In genomic region chr11:96065215-96065911, GRCm38 (mm10) we compare ENCODE assay signal across 8 mouse cellular contexts. TPM values are rescaled to one million over a fixed set of nuclear protein-coding genes. Genes with fewer than 3 reads are reported as not detected.
DNase-seq lines count a peak whose midpoint lies in the region; ATAC-seq and TF ChIP-seq lines count a peak whose summit lies in the region.

Gene Ube2z, minus strand, starts transcription at chr11:96065388.

- no peak for TF ChIP-seq CTCF in liver, embryonic 14.5 days (IDR thresholded peaks at IDR 0.05; ENCODE audit: low read depth)
- peak; percentile 32; the same call in 1 of the 2 replicates for TF ChIP-seq CTCF in stomach, postnatal 0 days (IDR thresholded peaks at IDR 0.05; ENCODE audit: low read depth)

- peaks cover 33% of the 10 kb centered on the region for H3K4me1 ChIP-seq in forebrain, embryonic 10.5 days
- H3K4me1 ChIP-seq in heart, embryonic 15.5 days (replicated peaks): peaks cover 27% of the 10 kb centered on the region
- peaks cover 10 to 19% of the 10 kb centered on the region in 2 experiments for H3K4me1 ChIP-seq in liver, embryonic 14.5 days (replicated peaks; ENCODE audit: control insufficient read depth in 2 of 2, insufficient read depth in 2 of 2, low read length in 1 of 2)
- peaks cover 14% of the 10 kb centered on the region for H3K4me1 ChIP-seq in neural tube, embryonic 11.5 days (ENCODE audit: control insufficient read depth, insufficient read depth, low read length)
- H3K4me1 ChIP-seq in stomach, postnatal 0 days (replicated peaks; ENCODE audit: control insufficient read depth, insufficient read depth): peaks cover 4% of the 10 kb centered on the region; the same call in 1 of the 2 replicates

- 6% methylated on average over 49 of the region's 50 CpGs for WGBS in forebrain, embryonic 10.5 days
- WGBS in heart, embryonic 15.5 days: 5% methylated on average over 45 of the region's 50 CpGs
- 5% methylated on average over 50 of the region's 50 CpGs for WGBS in liver, embryonic 14.5 days (ENCODE audit: insufficient replicate concordance)
- WGBS in neural tube, embryonic 11.5 days: 4% methylated on average over 42 of the region's 50 CpGs
- 5% methylated on average over 34 of the region's 50 CpGs for WGBS in stomach, postnatal 0 days

- peak within 1 kb of the TSS; percentile 96 for H3K27ac ChIP-seq in forebrain, embryonic 10.5 days
- H3K27ac ChIP-seq in heart, embryonic 15.5 days: peak within 1 kb of the TSS; percentile 79
- peak within 1 kb of the TSS; percentile 61 for H3K27ac ChIP-seq in liver, embryonic 14.5 days
- peak within 1 kb of the TSS; percentile 49 for H3K27ac ChIP-seq in neural tube, embryonic 11.5 days (ENCODE audit: low read depth, low read length)
- peak within 1 kb of the TSS; percentile 93 for H3K27ac ChIP-seq in stomach, postnatal 0 days (replicated peaks)

- H3K4me3 ChIP-seq in forebrain, embryonic 10.5 days: peak within 1 kb of the TSS; percentile 93
- peak within 1 kb of the TSS; percentile 95 for H3K4me3 ChIP-seq in heart, embryonic 15.5 days
- H3K4me3 ChIP-seq in liver, embryonic 14.5 days (ENCODE audit: insufficient read depth in 1 of 2, low read depth in 2 of 2, low read length in 2 of 2): peak within 1 kb of the TSS; percentile 75 to 92
- H3K4me3 ChIP-seq in neural tube, embryonic 11.5 days (ENCODE audit: low read depth, low read length): peak within 1 kb of the TSS; percentile 89
- peak within 1 kb of the TSS; percentile 92 for H3K4me3 ChIP-seq in stomach, postnatal 0 days (ENCODE audit: low read depth, low read length)

- DNase-seq in c-Kit-negative CD71-positive TER-119-positive erythroid progenitor cells, embryonic 14.5 days (ENCODE audit: low read depth, low spot score): peak; percentile 89
- DNase-seq in forebrain, embryonic 10.5 days (ENCODE audit: extremely low spot score, low spot score): peak; percentile 92
- DNase-seq in kidney, postnatal 25 days: peak; percentile 97 to 99
- DNase-seq in liver, embryonic 14.5 days (ENCODE audit: low read depth in 3 of 3, low spot score in 3 of 3): peak; percentile 88 to 90 (median 89)
- peak; percentile 99 for DNase-seq in neural tube, embryonic 11.5 days (ENCODE audit: low spot score)
- peak; percentile 98 for DNase-seq in stomach, postnatal 0 days (ENCODE audit: low spot score)

- ATAC-seq in CD4-positive, CD25-positive, alpha-beta regulatory T cell, adult 4 months: peak; percentile 91
- peak; percentile 98 for ATAC-seq in heart, embryonic 15.5 days (replicated peaks; ENCODE audit: insufficient number of reproducible peaks, insufficient read depth, low FRiP score, low read depth)
- peak; percentile 99 for ATAC-seq in liver, embryonic 14.5 days (ENCODE audit: insufficient read depth)
- ATAC-seq in neural tube, embryonic 11.5 days (ENCODE audit: insufficient read depth, low FRiP score, low TSS enrichment): peak; percentile 96
- ATAC-seq in stomach, postnatal 0 days (ENCODE audit: low FRiP score, low TSS enrichment): peak; percentile 97

- H3K9ac ChIP-seq in heart, embryonic 15.5 days: peak within 1 kb of the TSS; percentile 95
- H3K9ac ChIP-seq in liver, embryonic 14.5 days (replicated peaks): peak within 1 kb of the TSS; percentile 91
- peak within 1 kb of the TSS; percentile 89 for H3K9ac ChIP-seq in neural tube, embryonic 11.5 days (ENCODE audit: low read length)
- H3K9ac ChIP-seq in stomach, postnatal 0 days (ENCODE audit: low read length): peak within 1 kb of the TSS; percentile 89

- H3K9me3 ChIP-seq in forebrain, embryonic 10.5 days: no peaks in the 10 kb centered on the region
- no peaks in the 10 kb centered on the region for H3K9me3 ChIP-seq in heart, embryonic 15.5 days (replicated peaks)
- H3K9me3 ChIP-seq in liver, embryonic 14.5 days (ENCODE audit: control insufficient read depth, low read length): no peaks in the 10 kb centered on the region
- no peaks in the 10 kb centered on the region for H3K9me3 ChIP-seq in neural tube, embryonic 11.5 days (ENCODE audit: control insufficient read depth, low read length)
- H3K9me3 ChIP-seq in stomach, postnatal 0 days (ENCODE audit: control insufficient read depth, low read length): no peaks in the 10 kb centered on the region

- H3K36me3 ChIP-seq in forebrain, embryonic 10.5 days (replicated peaks): peaks cover 29% of the 10 kb centered on the region
- H3K36me3 ChIP-seq in heart, embryonic 15.5 days: peaks cover 21% of the 10 kb centered on the region
- peaks cover 15% of the 10 kb centered on the region for H3K36me3 ChIP-seq in liver, embryonic 14.5 days (replicated peaks; ENCODE audit: control insufficient read depth, insufficient read depth, low read depth)
- peaks cover 5% of the 10 kb centered on the region; the same call in 1 of the 2 replicates for H3K36me3 ChIP-seq in neural tube, embryonic 11.5 days (ENCODE audit: control insufficient read depth, insufficient read depth, low read length)
- 0 out of 2 replicates have a peak, but pooled peaks cover 2% of the 10 kb centered on the region for H3K36me3 ChIP-seq in stomach, postnatal 0 days (ENCODE audit: control insufficient read depth, insufficient read depth, low read length)

- no peaks in the 10 kb centered on the region for H3K27me3 ChIP-seq in forebrain, embryonic 10.5 days (ENCODE audit: poor library complexity, severe bottlenecking)
- no peaks in the 10 kb centered on the region for H3K27me3 ChIP-seq in heart, embryonic 15.5 days
- H3K27me3 ChIP-seq in liver, embryonic 14.5 days (ENCODE audit: control insufficient read depth, insufficient read depth, low read length): no peaks in the 10 kb centered on the region
- H3K27me3 ChIP-seq in neural tube, embryonic 11.5 days (ENCODE audit: control insufficient read depth, insufficient read depth, low read length): no peaks in the 10 kb centered on the region
- no peaks in the 10 kb centered on the region for H3K27me3 ChIP-seq in stomach, postnatal 0 days (ENCODE audit: control insufficient read depth, insufficient read depth, low read length)

- peak within 1 kb of the TSS; percentile 88 for H3K4me2 ChIP-seq in heart, embryonic 15.5 days
- H3K4me2 ChIP-seq in liver, embryonic 14.5 days (ENCODE audit: low read depth): peak within 1 kb of the TSS; percentile 64
- H3K4me2 ChIP-seq in neural tube, embryonic 11.5 days (ENCODE audit: low read depth): peak within 1 kb of the TSS; percentile 89
- peak within 1 kb of the TSS; percentile 80 for H3K4me2 ChIP-seq in stomach, postnatal 0 days (replicated peaks; ENCODE audit: low read depth)

- no peak for TF ChIP-seq EP300 in liver, embryonic 14.5 days (IDR thresholded peaks at IDR 0.05; ENCODE audit: low read depth)
- TF ChIP-seq EP300 in stomach, postnatal 0 days (optimal IDR thresholded peaks at IDR 0.05): no peak

RNA-seq across cellular contexts. Expression of gene Ube2z, which starts in this region (rescaled TPM):
- polyA plus RNA-seq in CD4-positive, CD25-positive, alpha-beta regulatory T cell, adult 4 months (2017; shearing (Covaris generic)): 10 to 100 TPM in 1 of 2 experiments, 1 to 10 TPM in 1; 7.9 to 10.0 TPM
- polyA plus RNA-seq in forebrain, embryonic 10.5 days (2016; fragmentation: Nextera tagmentation; extraction: Ambion mirVana): 27.5 TPM in 2 replicates
- polyA plus RNA-seq in heart, embryonic 15.5 days (2015; fragmentation: Nextera tagmentation; extraction: Ambion mirVana): 25.6 and 35.2 TPM in 2 replicates
- polyA plus RNA-seq in liver, embryonic 14.5 days (2012; rRNA removed): 11.8 and 15.7 TPM in 2 replicates
- polyA plus RNA-seq in liver, embryonic 14.5 days (2014; fragmentation: Nextera tagmentation; extraction: Ambion mirVana): 10.7 and 11.5 TPM in 2 replicates
- 26.7 and 29.7 TPM in 2 replicates for polyA plus RNA-seq in neural tube, embryonic 11.5 days (2014; fragmentation: Nextera tagmentation; extraction: Ambion mirVana)
- polyA plus RNA-seq in stomach, postnatal 0 days (2015; fragmentation: Nextera tagmentation; extraction: Ambion mirVana): 26.4 and 28.7 TPM in 2 replicates

Comparison
In these comparisons a context has a peak if more than half of its experiments do, and no peak if none do; other contexts are left out.
1. Peak in every context shown above with its lines: DNase-seq, ATAC-seq, H3K4me3 ChIP-seq and H3K27ac ChIP-seq.